Mouse (Mus musculus) lung, postnatal 14 days (tissue): ENCODE results near the gene Lars2.

Experiments
- DNase-seq: peaks from one replicate; pipeline ENCODE4 v3.0.0; 2021

The Lars2 gene

GRCm38 (mm10) chr9:123509638-123510604 is 143.2 kb downstream of the Lars2 start:
- DNase-seq = no peak

GRCm38 (mm10) chr9:123510926-123511325 is 144.2 kb downstream of the Lars2 start:
- no peak for DNase-seq
